In the genomic region with DNA sequence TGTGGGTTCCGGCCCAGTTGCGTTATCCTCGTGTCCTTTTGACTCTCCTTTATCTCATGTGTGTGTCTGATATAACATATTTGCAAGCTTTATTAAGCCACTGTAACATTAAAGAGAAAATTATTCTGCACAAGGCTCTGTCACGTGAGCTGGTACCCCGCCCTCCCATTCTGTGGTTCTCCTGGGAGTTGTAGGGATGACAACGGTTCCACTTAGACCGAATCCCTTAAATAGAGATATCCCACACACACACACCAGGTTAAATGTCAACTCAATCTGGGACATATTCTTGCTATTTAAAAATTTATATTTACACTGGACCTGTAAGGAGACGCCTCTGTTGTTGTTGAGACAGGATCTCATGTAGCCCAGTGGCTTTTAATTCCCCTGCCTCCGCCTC, we compare ENCODE assay signal across 9 mouse cellular contexts. TPM values are rescaled to one million over a fixed set of nuclear protein-coding genes. Genes with fewer than 3 reads are reported as not detected.
DNase-seq lines count a peak whose midpoint lies in the region; ATAC-seq and TF ChIP-seq lines count a peak whose summit lies in the region.
"Had no signal": no experiment of that assay in that cellular context is flagged by ENCODE, and none has a peak within 500 bp of the region (broad histone marks: within the 10 kb centered on the region; RNA-seq: fewer than 3 reads in every experiment).

No protein-coding gene starts in this region.

- H3K4me3 ChIP-seq in heart, embryonic 14.5 days (ENCODE audit: control insufficient read depth in 1 of 2, insufficient read depth in 1 of 2, low read depth in 1 of 2, low read length in 2 of 2), result peak overlapping the region; percentile 52 to 59
- H3K4me3 ChIP-seq in CH12.LX (replicated peaks in 1 of 3; ENCODE audit: low read depth in 2 of 3, low read length in 2 of 3, poor library complexity in 1 of 3), result peak overlapping the region; percentile 66 to 71 (median 69)
- H3K4me3 ChIP-seq in hindbrain, embryonic 16.5 days (ENCODE audit: low read length), result peak overlapping the region; percentile 51
- peak overlapping the region; percentile 59 for H3K4me3 ChIP-seq in midbrain, embryonic 15.5 days

- intact Hi-C loops in heart, postnatal 36 days (cut with DNase I), result loop anchor here (5.0 kb wide), 2 partner anchors 357 to 823 kb away; a partner anchor contains a TSS

- 6% methylated on average over 9 of the region's 9 CpGs for WGBS in heart, embryonic 14.5 days
- 6% methylated on average over 9 of the region's 9 CpGs for WGBS in hindbrain, embryonic 16.5 days
- WGBS in midbrain, embryonic 15.5 days, result 2% methylated on average over 9 of the region's 9 CpGs

- H3K4me2 ChIP-seq in heart, embryonic 14.5 days (ENCODE audit: low read length), result peak overlapping the region; percentile 85
- H3K4me2 ChIP-seq in CH12.LX (ENCODE audit: insufficient read depth, low read depth, poor library complexity, severe bottlenecking), result peak overlapping the region; percentile 81
- peak overlapping the region; percentile 68 for H3K4me2 ChIP-seq in hindbrain, embryonic 16.5 days (ENCODE audit: low read length)
- peak overlapping the region; percentile 70 for H3K4me2 ChIP-seq in midbrain, embryonic 15.5 days

- H3K4me1 ChIP-seq in heart, embryonic 14.5 days (ENCODE audit: control insufficient read depth in 2 of 2, insufficient read depth in 2 of 2, low read length in 2 of 2), result peaks cover 0 to 16% of the 10 kb centered on the region in 2 experiments; a peak in 2 of 4 replicates
- H3K4me1 ChIP-seq in CH12.LX (ENCODE audit: control insufficient read depth in 1 of 2, insufficient read depth in 2 of 2), result peaks cover 0 to 13% of the 10 kb centered on the region in 2 experiments; a peak in 3 of 4 replicates
- H3K4me1 ChIP-seq in hindbrain, embryonic 16.5 days (ENCODE audit: control insufficient read depth, insufficient read depth, low read depth, low read length), result no peaks in the 10 kb centered on the region; the same call in none of the 2 replicates
- H3K4me1 ChIP-seq in midbrain, embryonic 15.5 days, result peaks cover 13% of the 10 kb centered on the region

- in situ Hi-C loops in CH12.LX (cut with MboI; ENCODE audit: low pct_ligation_motif_present, low pct_unique_long_range_greater_than_20kb, low sequenced_read_pairs), result no loop called here

- TF ChIP-seq RAD21 in CH12.LX (IDR thresholded peaks at IDR 0.05; ENCODE audit: low read depth, low read length), result no peak

- H3K27me3 ChIP-seq in heart, embryonic 14.5 days (ENCODE audit: control insufficient read depth, insufficient read depth, low read length), result no peaks in the 10 kb centered on the region
- no peaks in the 10 kb centered on the region for H3K27me3 ChIP-seq in CH12.LX (replicated peaks)
- no peaks in the 10 kb centered on the region for H3K27me3 ChIP-seq in hindbrain, embryonic 16.5 days (replicated peaks; ENCODE audit: control insufficient read depth, insufficient read depth, low read length)
- H3K27me3 ChIP-seq in midbrain, embryonic 15.5 days (replicated peaks), result no peaks in the 10 kb centered on the region

- H3K79me2 ChIP-seq in CH12.LX (replicated peaks; ENCODE audit: control insufficient read depth, extremely low read depth, insufficient read depth, poor library complexity, severe bottlenecking), result no peaks in the 10 kb centered on the region

- no peak for TF ChIP-seq POLR2A in CH12.LX (IDR thresholded peaks at IDR 0.05; ENCODE audit: low read depth, low read length)

- H3K27ac ChIP-seq in heart, embryonic 14.5 days (replicated peaks in 1 of 2; ENCODE audit: control insufficient read depth in 1 of 2, insufficient read depth in 1 of 2, low read depth in 2 of 2, low read length in 2 of 2), result no peak overlapping the region
- H3K27ac ChIP-seq in CH12.LX (ENCODE audit: insufficient read depth, low read depth), result no peak overlapping the region
- H3K27ac ChIP-seq in hindbrain, embryonic 16.5 days (ENCODE audit: low read depth, low read length), result peak overlapping the region; percentile 10
- peak overlapping the region; percentile 57 for H3K27ac ChIP-seq in midbrain, embryonic 15.5 days

- H3K36me3 ChIP-seq in heart, embryonic 14.5 days (ENCODE audit: control insufficient read depth, insufficient read depth, low read length), result no peaks in the 10 kb centered on the region
- H3K36me3 ChIP-seq in CH12.LX (replicated peaks in 1 of 2; ENCODE audit: control insufficient read depth in 1 of 2, insufficient read depth in 1 of 2, low read length in 1 of 2), result peaks cover 0 to 6% of the 10 kb centered on the region in 2 experiments
- no peaks in the 10 kb centered on the region for H3K36me3 ChIP-seq in hindbrain, embryonic 16.5 days (ENCODE audit: control insufficient read depth, insufficient read depth, low read length)
- H3K36me3 ChIP-seq in midbrain, embryonic 15.5 days (replicated peaks), result no peaks in the 10 kb centered on the region

- ATAC-seq in heart, embryonic 14.5 days (ENCODE audit: insufficient number of reproducible peaks, insufficient read depth, low FRiP score, low read depth), result no peak
- no peak for ATAC-seq in hindbrain, embryonic 16.5 days
- ATAC-seq in midbrain, embryonic 15.5 days (replicated peaks), result peak; percentile 28

- H3K9ac ChIP-seq in heart, embryonic 14.5 days (ENCODE audit: low read length), result peak overlapping the region; percentile 71
- peak overlapping the region; percentile 47 for H3K9ac ChIP-seq in CH12.LX (ENCODE audit: insufficient read depth, low read depth)
- peak overlapping the region; percentile 41 for H3K9ac ChIP-seq in hindbrain, embryonic 16.5 days (ENCODE audit: low read depth, low read length)
- peak overlapping the region; percentile 35 for H3K9ac ChIP-seq in midbrain, embryonic 15.5 days

- TF ChIP-seq CTCF in CH12.LX (conservative IDR thresholded peaks at IDR 0.05 in 1 of 2, IDR thresholded peaks at IDR 0.05 in 1 of 2; ENCODE audit: low read depth in 2 of 2, low read length in 2 of 2), result no peak

- H3K9me3 ChIP-seq in heart, embryonic 14.5 days (ENCODE audit: control insufficient read depth, low read length), result no peaks in the 10 kb centered on the region
- no peaks in the 10 kb centered on the region for H3K9me3 ChIP-seq in CH12.LX (replicated peaks; ENCODE audit: low read length)
- H3K9me3 ChIP-seq in hindbrain, embryonic 16.5 days (ENCODE audit: control insufficient read depth, low read length), result no peaks in the 10 kb centered on the region
- H3K9me3 ChIP-seq in midbrain, embryonic 15.5 days, result no peaks in the 10 kb centered on the region

- DNase-seq in heart, postnatal 36 days, result no peak
- no peak for DNase-seq in CH12.LX (ENCODE audit: extremely low read depth)
- DNase-seq in embryo, embryonic 10 days (ENCODE audit: low spot score), result peak; percentile 49
- DNase-seq in testis, postnatal 14 days (ENCODE audit: low spot score), result no peak
- no peak for DNase-seq in ovary, postnatal 36 days (ENCODE audit: low spot score)

- no peak for TF ChIP-seq EP300 in CH12.LX (IDR thresholded peaks at IDR 0.05; ENCODE audit: low read length)

- dilution Hi-C loops in CH12.LX (cut with MboI; ENCODE audit: extremely low pct_ligation_motif_present, extremely low pct_unique_long_range_greater_than_20kb, low sequenced_read_pairs), result no loop called here

TF ChIP-seq in CH12.LX, 34 proteins besides CTCF, POLR2A, EP300 and RAD21:
- TF ChIP-seq MEF2A (IDR thresholded peaks at IDR 0.05; ENCODE audit: borderline replicate concordance, low read depth, low read length) (0 out of 2 replicates have a peak, but pooled peaks have one; percentile 7), USF1 (IDR thresholded peaks at IDR 0.05; ENCODE audit: low read depth, low read length) (peak; percentile 65), TBP (conservative IDR thresholded peaks at IDR 0.05; ENCODE audit: low read depth, low read length) (no peak), TCF12 (IDR thresholded peaks at IDR 0.05; ENCODE audit: low read depth, low read length) (no peak), USF2 (conservative IDR thresholded peaks at IDR 0.05; ENCODE audit: low read depth, low read length) (peak; percentile 54; the same call in 1 of the 2 replicates), BHLHE40 (IDR thresholded peaks at IDR 0.05; ENCODE audit: low read depth, low read length) (peak; percentile 90), MAX (IDR thresholded peaks at IDR 0.05; ENCODE audit: low read length) (peak; percentile 8; the same call in 1 of the 2 replicates), MAFK (IDR thresholded peaks at IDR 0.05; ENCODE audit: insufficient replicate concordance, low read length) (no peak), NELFE (IDR thresholded peaks at IDR 0.05; ENCODE audit: low read depth, low read length) (no peak), SIN3A (IDR thresholded peaks at IDR 0.05; ENCODE audit: low read length) (peak; percentile 59; the same call in 1 of the 2 replicates)

RNA-seq across cellular contexts. Expression of a gene that starts 14.6 kb away (rescaled TPM):
- 13.8 and 14.0 TPM in 2 replicates for polyA plus RNA-seq in heart, embryonic 14.5 days (2014; fragmentation: Nextera tagmentation; extraction: Ambion mirVana)
- total RNA-seq in heart, postnatal 36 days (2021), result 1 to 10 TPM; 4.9 to 5.1 TPM
- total RNA-seq in CH12.LX (2012; rRNA removed) (10.9 and 11.4 TPM in 2 replicates), CH12.LX (2014; rRNA removed) (8.5 and 9.4 TPM in 2 replicates)
- 7.1 and 8.0 TPM in 2 replicates for polyA plus RNA-seq in CH12.LX (2012; ENCODE audit: insufficient read length, low read depth)
- polyA plus RNA-seq in hindbrain, embryonic 16.5 days (2015; fragmentation: Nextera tagmentation; extraction: Ambion mirVana), result 17.0 and 18.0 TPM in 2 replicates
- 19.4 and 19.7 TPM in 2 replicates for polyA plus RNA-seq in midbrain, embryonic 15.5 days (2015; fragmentation: Nextera tagmentation; extraction: Ambion mirVana)

RNA-seq across cellular contexts. Expression of a gene that starts 49.8 kb away (rescaled TPM):
- polyA plus RNA-seq in heart, embryonic 14.5 days (2014; fragmentation: Nextera tagmentation; extraction: Ambion mirVana), result 7.0 and 8.9 TPM in 2 replicates
- 1 to 10 TPM; 2.4 to 4.1 TPM for total RNA-seq in heart, postnatal 36 days (2021)
- total RNA-seq in CH12.LX (2012; rRNA removed) (0.30 TPM in 1 of 2 replicates, not detected in the other), CH12.LX (2014; rRNA removed) (not detected in 2 replicates)
- not detected in 2 replicates for polyA plus RNA-seq in CH12.LX (2012; ENCODE audit: insufficient read length, low read depth)
- 26.4 and 29.1 TPM in 2 replicates for polyA plus RNA-seq in hindbrain, embryonic 16.5 days (2015; fragmentation: Nextera tagmentation; extraction: Ambion mirVana)
- 30.4 and 31.9 TPM in 2 replicates for polyA plus RNA-seq in midbrain, embryonic 15.5 days (2015; fragmentation: Nextera tagmentation; extraction: Ambion mirVana)

RNA-seq across cellular contexts. Expression of a gene that starts 51.2 kb away (rescaled TPM):
- polyA plus RNA-seq in heart, embryonic 14.5 days (2014; fragmentation: Nextera tagmentation; extraction: Ambion mirVana), result not detected in 2 replicates
- not detected for total RNA-seq in heart, postnatal 36 days (2021)
- total RNA-seq in CH12.LX (2012; rRNA removed) (not detected in 2 replicates), CH12.LX (2014; rRNA removed) (not detected in 2 replicates)
- not detected in 2 replicates for polyA plus RNA-seq in CH12.LX (2012; ENCODE audit: insufficient read length, low read depth)
- 0.20 and 0.25 TPM in 2 replicates for polyA plus RNA-seq in hindbrain, embryonic 16.5 days (2015; fragmentation: Nextera tagmentation; extraction: Ambion mirVana)
- not detected in 2 replicates for polyA plus RNA-seq in midbrain, embryonic 15.5 days (2015; fragmentation: Nextera tagmentation; extraction: Ambion mirVana)
- polyA plus RNA-seq: large intestine, adult 2 months had no signal

Comparison
In these comparisons a context has a peak if more than half of its experiments do, and no peak if none do; other contexts are left out.
1. H3K27ac ChIP-seq: peak in hindbrain, embryonic 16.5 days (single experiment) and midbrain, embryonic 15.5 days (single experiment); none in heart, embryonic 14.5 days (0 of 2) and CH12.LX (single experiment).
2. Peak in every context shown above with its lines, with median percentiles within 50 percentile points of each other: H3K4me2 ChIP-seq, H3K4me3 ChIP-seq and H3K9ac ChIP-seq.